Mouse (Mus musculus): ENCODE data around the gene Cc2d1a. TPM values are rescaled to one million over a fixed set of nuclear protein-coding genes. Genes with fewer than 3 reads are reported as not detected.
A peak's percentile ranks its signal among the peaks of the same experiment; 100 is the strongest.

Gene Cc2d1a
- 20.4 and 21.0 TPM in 2 replicates for polyA plus RNA-seq (2016; fragmentation: Nextera tagmentation; extraction: Ambion mirVana)

- H3K4me3 ChIP-seq = peak within 1 kb of the TSS; percentile 84
- H3K27me3 ChIP-seq (replicated peaks; ENCODE audit: low read depth, poor library complexity, severe bottlenecking) = peaks cover 5% of the 10 kb centered on the region; the same call in 1 of the 2 replicates
- peaks cover 22% of the 10 kb centered on the region for H3K36me3 ChIP-seq (replicated peaks)
- peaks cover 31% of the 10 kb centered on the region for H3K4me1 ChIP-seq
- peak; percentile 95 for DNase-seq (ENCODE audit: low spot score)
- 17% methylated on average over 49 of the region's 49 CpGs for WGBS
- H3K9me3 ChIP-seq = no peaks in the 10 kb centered on the region
- peak within 1 kb of the TSS; percentile 90 for H3K27ac ChIP-seq (replicated peaks)
These were observed at the start of gene Cc2d1a, which contains the start of gene 4930432K21Rik for GRCm38 (mm10) chr8:84147769-84148530. TSS of gene Cc2d1a (minus strand) at chr8:84147936. TSS of gene 4930432K21Rik (plus strand) at chr8:84148025.

GRCm38 (mm10) chr8:84197141-84197921, 49.6 kb upstream of the Cc2d1a start:
- 2% methylated on average over 43 of the region's 43 CpGs for WGBS
- Histone ChIP-seq H3K36me3 (replicated peaks) (0 out of 2 replicates have a peak, but pooled peaks cover 4% of the 10 kb centered on the region), H3K27me3 (replicated peaks; ENCODE audit: low read depth, poor library complexity, severe bottlenecking) (peaks cover 20% of the 10 kb centered on the region), H3K27ac (replicated peaks) (peak overlapping the region; percentile 95), H3K9me3 (no peaks in the 10 kb centered on the region), H3K4me1 (peaks cover 67% of the 10 kb centered on the region), H3K4me3 (peak overlapping the region; percentile 66)
- peak; percentile 98 for DNase-seq (ENCODE audit: low spot score)

GRCm38 (mm10) chr8:84194224-84194743, 46.5 kb upstream of the Cc2d1a start:
- WGBS = 70% methylated on average over 3 of the region's 3 CpGs
- no peaks in the 10 kb centered on the region for H3K9me3 ChIP-seq
- H3K27me3 ChIP-seq (replicated peaks; ENCODE audit: low read depth, poor library complexity, severe bottlenecking) = peaks cover 8% of the 10 kb centered on the region; the same call in 1 of the 2 replicates
- no peaks in the 10 kb centered on the region for H3K36me3 ChIP-seq (replicated peaks)
- no peak overlapping the region for H3K4me3 ChIP-seq
- peaks cover 52% of the 10 kb centered on the region for H3K4me1 ChIP-seq
- DNase-seq (ENCODE audit: low spot score) = no peak
- 0 out of 2 replicates have a peak overlapping the region, but pooled peaks have one; percentile 30 for H3K27ac ChIP-seq (replicated peaks)

GRCm38 (mm10) chr8:84193566-84193965, 45.8 kb upstream of the Cc2d1a start:
- 77% methylated on average over 5 of the region's 5 CpGs for WGBS
- H3K27ac ChIP-seq (replicated peaks) = peak overlapping the region; percentile 40; the same call in 1 of the 2 replicates
- peaks cover 45% of the 10 kb centered on the region for H3K4me1 ChIP-seq
- no peak for DNase-seq (ENCODE audit: low spot score)
- H3K36me3 ChIP-seq (replicated peaks) = no peaks in the 10 kb centered on the region
- H3K4me3 ChIP-seq = no peak overlapping the region
- no peaks in the 10 kb centered on the region for H3K9me3 ChIP-seq
- H3K27me3 ChIP-seq (replicated peaks; ENCODE audit: low read depth, poor library complexity, severe bottlenecking) = peaks cover 10% of the 10 kb centered on the region; the same call in 1 of the 2 replicates

- no peaks in the 10 kb centered on the region for H3K36me3 ChIP-seq (replicated peaks)
- H3K9me3 ChIP-seq = no peaks in the 10 kb centered on the region
- H3K4me1 ChIP-seq = peaks cover 41% of the 10 kb centered on the region
- peaks cover 14% of the 10 kb centered on the region; the same call in 1 of the 2 replicates for H3K27me3 ChIP-seq (replicated peaks; ENCODE audit: low read depth, poor library complexity, severe bottlenecking)
- DNase-seq (ENCODE audit: low spot score) = no peak
- WGBS = 49% methylated on average over 4 of the region's 4 CpGs
- H3K27ac ChIP-seq (replicated peaks) = no peak overlapping the region
- H3K4me3 ChIP-seq = no peak overlapping the region; the same call in 1 of the 2 replicates
These were observed 45.4 kb upstream of the Cc2d1a start for GRCm38 (mm10) chr8:84193161-84193560.

GRCm38 (mm10) chr8:84192555-84192954, 44.8 kb upstream of the Cc2d1a start:
- 6% methylated on average over 33 of the region's 33 CpGs for WGBS
- peaks cover 20% of the 10 kb centered on the region for H3K27me3 ChIP-seq (replicated peaks; ENCODE audit: low read depth, poor library complexity, severe bottlenecking)
- H3K36me3 ChIP-seq (replicated peaks) = no peaks in the 10 kb centered on the region
- peak overlapping the region; percentile 46 for H3K4me3 ChIP-seq
- peaks cover 35% of the 10 kb centered on the region for H3K4me1 ChIP-seq
- peak; percentile 88 for DNase-seq (ENCODE audit: low spot score)
- H3K27ac ChIP-seq (replicated peaks) = peak overlapping the region; percentile 69
- H3K9me3 ChIP-seq = no peaks in the 10 kb centered on the region

GRCm38 (mm10) chr8:84192023-84192422, 44.3 kb upstream of the Cc2d1a start:
- H3K36me3 ChIP-seq (replicated peaks) = no peaks in the 10 kb centered on the region
- 33% methylated on average over 13 of the region's 13 CpGs for WGBS
- H3K4me3 ChIP-seq = peak overlapping the region; percentile 46
- DNase-seq (ENCODE audit: low spot score) = no peak
- peaks cover 35% of the 10 kb centered on the region for H3K4me1 ChIP-seq
- peaks cover 25% of the 10 kb centered on the region for H3K27me3 ChIP-seq (replicated peaks; ENCODE audit: low read depth, poor library complexity, severe bottlenecking)
- H3K27ac ChIP-seq (replicated peaks) = peak overlapping the region; percentile 69
- H3K9me3 ChIP-seq = no peaks in the 10 kb centered on the region

GRCm38 (mm10) chr8:84190191-84190867, 42.6 kb upstream of the Cc2d1a start:
- 92% methylated on average over 7 of the region's 7 CpGs for WGBS
- Histone ChIP-seq H3K27me3 (replicated peaks; ENCODE audit: low read depth, poor library complexity, severe bottlenecking) (peaks cover 30% of the 10 kb centered on the region), H3K4me1 (peaks cover 44% of the 10 kb centered on the region)

GRCm38 (mm10) chr8:84189603-84190002, 41.9 kb upstream of the Cc2d1a start:
- 55% methylated on average over 4 of the region's 4 CpGs for WGBS
- Histone ChIP-seq H3K4me3 (no peak overlapping the region), H3K27ac (replicated peaks) (peak overlapping the region; percentile 69), H3K27me3 (replicated peaks; ENCODE audit: low read depth, poor library complexity, severe bottlenecking) (peaks cover 37% of the 10 kb centered on the region), H3K4me1 (peaks cover 46% of the 10 kb centered on the region), H3K36me3 (replicated peaks) (no peaks in the 10 kb centered on the region), H3K9me3 (no peaks in the 10 kb centered on the region)
- no peak for DNase-seq (ENCODE audit: low spot score)

More at GRCm38 (mm10) chr8:84190191-84190867, 42.6 kb upstream of the Cc2d1a start:
- Histone ChIP-seq H3K27ac (replicated peaks) (no peak overlapping the region), H3K4me3 (no peak overlapping the region), H3K36me3 (replicated peaks) (no peaks in the 10 kb centered on the region), H3K9me3 (no peaks in the 10 kb centered on the region)
- DNase-seq (ENCODE audit: low spot score) = no peak

- no peaks in the 10 kb centered on the region for H3K9me3 ChIP-seq
- no peaks in the 10 kb centered on the region for H3K36me3 ChIP-seq (replicated peaks)
- no peak overlapping the region for H3K4me3 ChIP-seq
- H3K4me1 ChIP-seq = peaks cover 54% of the 10 kb centered on the region
- no peak overlapping the region for H3K27ac ChIP-seq (replicated peaks)
- 89% methylated on average over 10 of the region's 10 CpGs for WGBS
- peaks cover 43% of the 10 kb centered on the region for H3K27me3 ChIP-seq (replicated peaks; ENCODE audit: low read depth, poor library complexity, severe bottlenecking)
- no peak for DNase-seq (ENCODE audit: low spot score)
These were observed 40.9 kb upstream of the Cc2d1a start for GRCm38 (mm10) chr8:84188671-84189070.

GRCm38 (mm10) chr8:84187065-84187755, 39.5 kb upstream of the Cc2d1a start:
- peak overlapping the region; percentile 54 for H3K4me3 ChIP-seq
- peak overlapping the region; percentile 58 for H3K27ac ChIP-seq (replicated peaks)
- 0 out of 2 replicates have a peak, but pooled peaks cover 1% of the 10 kb centered on the region for H3K36me3 ChIP-seq (replicated peaks)
- H3K4me1 ChIP-seq = peaks cover 51% of the 10 kb centered on the region
- peaks cover 34% of the 10 kb centered on the region for H3K27me3 ChIP-seq (replicated peaks; ENCODE audit: low read depth, poor library complexity, severe bottlenecking)
- no peaks in the 10 kb centered on the region for H3K9me3 ChIP-seq
- DNase-seq (ENCODE audit: low spot score) = peak; percentile 82
- WGBS = 4% methylated on average over 21 of the region's 21 CpGs
